13 mouse cellular contexts compared by ENCODE assay signal in the genomic region with DNA sequence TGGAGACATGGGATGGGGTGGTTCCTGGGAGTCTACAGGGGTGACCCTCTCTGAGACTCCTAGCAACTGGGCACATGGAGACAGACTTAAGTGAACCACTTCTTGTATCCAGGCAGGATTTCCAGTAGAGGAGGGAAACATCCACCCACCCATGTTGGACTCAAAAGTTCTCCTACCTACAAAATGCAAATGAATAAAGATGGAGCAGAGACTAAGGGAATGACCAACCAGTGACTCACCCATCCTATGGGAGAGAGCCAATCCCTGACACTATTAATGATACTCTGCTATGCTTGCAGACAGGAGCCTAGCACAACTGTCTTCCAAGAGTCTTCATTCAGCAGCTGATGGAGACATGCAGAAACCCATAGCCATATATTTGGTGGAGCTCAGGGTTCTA.
"Had no signal": no experiment of that assay in that cellular context is flagged by ENCODE, and none has a peak within 500 bp of the region (broad histone marks: within the 10 kb centered on the region; RNA-seq: fewer than 3 reads in every experiment).

No protein-coding gene starts in this region.

- DNase-seq: lung, adult 18-20 months; lung, embryonic 14.5 days; lung, postnatal 10 days; lung, postnatal 4 days; thymus, adult 2 months; thymus, postnatal 25 days; thymus, postnatal 4 days had no signal

- ATAC-seq: midbrain, embryonic 13.5 days; midbrain, embryonic 15.5 days had no signal

- H3K4me1 ChIP-seq: midbrain, embryonic 10.5 days; midbrain, embryonic 13.5 days; midbrain, embryonic 15.5 days; neural tube, embryonic 12.5 days; stomach, embryonic 15.5 days had no signal

- H3K27ac ChIP-seq: midbrain, embryonic 10.5 days; midbrain, embryonic 13.5 days; midbrain, embryonic 15.5 days; neural tube, embryonic 12.5 days; stomach, embryonic 15.5 days; stomach, postnatal 0 days had no signal

- H3K27me3 ChIP-seq: midbrain, embryonic 13.5 days; midbrain, embryonic 15.5 days; neural tube, embryonic 12.5 days; stomach, embryonic 15.5 days had no signal

- H3K4me3 ChIP-seq: midbrain, embryonic 10.5 days; midbrain, embryonic 13.5 days; midbrain, embryonic 15.5 days; neural tube, embryonic 12.5 days; stomach, embryonic 15.5 days had no signal
